Mouse (Mus musculus) intestine, postnatal 0 days (tissue): ENCODE measurements around the gene Ggnbp2. TPM values are rescaled to one million over a fixed set of nuclear protein-coding genes. Genes with fewer than 3 reads are reported as not detected.

Experiments used
- ATAC-seq: fragments of 200-750 bp; cut with Nextera tagmentation; 2 replicates; pipeline ENCODE4 v1.8.0; 2017; ENCODE audit warnings: mild to moderate bottlenecking, moderate TSS enrichment, moderate library complexity
- H3K27ac ChIP-seq: fragments of 300-500 bp; sonication (generic); 2 replicates; pipeline ENCODE4 v1.5.1; 2014; ENCODE audit warnings: mild to moderate bottlenecking, low read depth, low read length, moderate library complexity
- H3K27me3 ChIP-seq: fragments of 300-500 bp; sonication (generic); replicated peaks from 2 replicates; pipeline ENCODE4 v1.6.1; 2014; ENCODE audit warnings: low read length, mixed read lengths; ENCODE audit not compliant: control insufficient read depth, insufficient read depth
- H3K36me3 ChIP-seq: fragments of 300-500 bp; sonication (generic); 2 replicates; pipeline ENCODE4 v1.6.1; 2014; ENCODE audit warnings: mild to moderate bottlenecking, moderate library complexity; ENCODE audit not compliant: control insufficient read depth, insufficient read depth
- H3K4me1 ChIP-seq: fragments of 300-500 bp; sonication (generic); replicated peaks from 2 replicates; pipeline ENCODE4 v1.6.1; 2014; ENCODE audit warnings: antibody characterized with exemption, low read length, mixed read lengths; ENCODE audit not compliant: control insufficient read depth, insufficient read depth
- H3K4me2 ChIP-seq: fragments of 300-500 bp; sonication (generic); replicated peaks from 2 replicates; pipeline ENCODE4 v1.6.1; 2014; ENCODE audit warnings: low read depth, mild to moderate bottlenecking, moderate library complexity
- H3K4me3 ChIP-seq: fragments of 300-500 bp; sonication (generic); 2 replicates; pipeline ENCODE4 v1.5.1; 2014; ENCODE audit warnings: low read depth, low read length
- H3K9ac ChIP-seq: fragments of 300-500 bp; sonication (generic); 2 replicates; pipeline ENCODE4 v1.6.1; 2014; ENCODE audit warnings: mild to moderate bottlenecking, low read depth, low read length
- H3K9me3 ChIP-seq: fragments of 300-500 bp; sonication (generic); 2 replicates; pipeline ENCODE4 v1.6.1; 2016; ENCODE audit warnings: mixed run types; ENCODE audit not compliant: control insufficient read depth
- CTCF ChIP-seq: sonication (generic); IDR thresholded peaks from 2 replicates; pipeline ENCODE4 v1.5.1; 2016; ENCODE audit warnings: low read depth, mild to moderate bottlenecking, control low read depth, antibody characterized with exemption, moderate library complexity
- WGBS: fragments of 180-500 bp; shearing (Covaris S2); extraction: QIAGEN DNeasy Blood & Tissue Kit; methylation state at CpG from one replicate; pipeline ENCODE4 v1.1.7; 2014; 5-methylcytosine and 5-hydroxymethylcytosine counted together
- polyA plus RNA-seq: library from polyadenylated mRNA; unstranded; fragments of >200 nt; fragmentation: Nextera tagmentation; extraction: Ambion mirVana; gene quantifications from 2 replicates; pipeline ENCODE4 v1.2.1, GENCODE M21; 2015

Gene Ggnbp2
- polyA plus RNA-seq, 1 experiment from 2014 or later = 75.0 TPM

DNA sequence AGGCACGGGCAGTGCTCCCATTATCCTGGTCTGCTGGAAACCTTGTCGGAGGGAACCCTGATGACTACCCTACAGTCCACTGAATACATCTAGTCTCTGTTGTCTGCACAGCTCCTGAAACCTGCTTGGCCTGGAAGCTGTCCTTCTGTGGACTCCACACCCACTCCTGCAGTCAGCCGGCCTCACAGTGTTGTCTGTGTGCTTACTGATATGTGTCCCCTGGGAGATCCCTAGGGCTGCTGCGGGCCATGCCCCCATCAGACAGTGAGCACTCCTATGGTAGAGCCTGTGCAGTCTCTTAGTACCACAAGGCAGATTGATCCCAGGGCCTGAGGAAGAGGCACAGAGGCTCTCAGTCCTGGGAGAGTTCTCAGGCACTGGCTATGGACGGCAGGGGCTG is 48.1 kb downstream of the Ggnbp2 start:
- Histone ChIP-seq H3K27ac (no peak overlapping the region), H3K36me3 (peaks cover 32% of the 10 kb centered on the region), H3K4me2 (no peak overlapping the region), H3K9me3 (no peaks in the 10 kb centered on the region), H3K4me3 (no peak overlapping the region), H3K27me3 (no peaks in the 10 kb centered on the region), H3K4me1 (0 out of 2 replicates have a peak, but pooled peaks cover 4% of the 10 kb centered on the region), H3K9ac (no peak overlapping the region)
- WGBS = 76% methylated on average over 5 of the region's 5 CpGs
- TF ChIP-seq CTCF = no peak
- no peak for ATAC-seq

DNA sequence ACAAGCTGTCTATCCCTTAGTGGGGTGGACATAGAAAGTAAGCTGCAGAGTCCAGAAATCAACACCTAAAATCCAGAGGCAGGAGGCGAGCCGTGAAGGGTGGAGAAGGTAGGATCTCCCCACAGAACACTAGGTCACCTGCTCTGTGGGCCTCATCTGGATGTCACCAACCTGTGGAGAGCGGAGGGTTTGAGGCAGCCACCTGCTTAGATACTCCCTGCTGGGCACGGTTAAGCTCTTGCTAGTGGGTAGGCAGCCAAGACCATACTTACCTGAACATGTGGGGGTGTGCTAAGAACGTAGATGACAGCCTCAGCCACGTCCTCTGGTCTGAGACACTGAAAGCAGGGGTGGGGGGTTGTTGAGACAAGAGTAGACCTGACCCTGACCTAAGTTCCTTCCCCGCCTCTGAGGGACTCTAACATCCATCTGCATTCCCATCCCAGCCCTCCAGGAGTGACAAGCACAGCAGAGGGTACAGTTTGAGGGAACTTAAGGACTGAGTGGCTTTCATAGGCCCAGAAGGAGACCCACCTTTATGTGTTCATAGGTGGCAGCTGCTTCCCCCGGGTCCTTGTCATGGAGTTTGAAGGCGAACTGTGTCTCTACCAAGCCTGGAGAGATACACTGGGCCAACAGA is 49.4 kb downstream of the Ggnbp2 start:
- Histone ChIP-seq H3K9ac (no peak overlapping the region), H3K27ac (no peak overlapping the region), H3K27me3 (no peaks in the 10 kb centered on the region), H3K4me1 (0 out of 2 replicates have a peak, but pooled peaks cover 4% of the 10 kb centered on the region), H3K36me3 (peaks cover 32% of the 10 kb centered on the region), H3K9me3 (no peaks in the 10 kb centered on the region), H3K4me2 (no peak overlapping the region), H3K4me3 (no peak overlapping the region)
- WGBS = 89% methylated on average over 9 of the region's 9 CpGs
- TF ChIP-seq CTCF = no peak
- ATAC-seq = no peak

DNA sequence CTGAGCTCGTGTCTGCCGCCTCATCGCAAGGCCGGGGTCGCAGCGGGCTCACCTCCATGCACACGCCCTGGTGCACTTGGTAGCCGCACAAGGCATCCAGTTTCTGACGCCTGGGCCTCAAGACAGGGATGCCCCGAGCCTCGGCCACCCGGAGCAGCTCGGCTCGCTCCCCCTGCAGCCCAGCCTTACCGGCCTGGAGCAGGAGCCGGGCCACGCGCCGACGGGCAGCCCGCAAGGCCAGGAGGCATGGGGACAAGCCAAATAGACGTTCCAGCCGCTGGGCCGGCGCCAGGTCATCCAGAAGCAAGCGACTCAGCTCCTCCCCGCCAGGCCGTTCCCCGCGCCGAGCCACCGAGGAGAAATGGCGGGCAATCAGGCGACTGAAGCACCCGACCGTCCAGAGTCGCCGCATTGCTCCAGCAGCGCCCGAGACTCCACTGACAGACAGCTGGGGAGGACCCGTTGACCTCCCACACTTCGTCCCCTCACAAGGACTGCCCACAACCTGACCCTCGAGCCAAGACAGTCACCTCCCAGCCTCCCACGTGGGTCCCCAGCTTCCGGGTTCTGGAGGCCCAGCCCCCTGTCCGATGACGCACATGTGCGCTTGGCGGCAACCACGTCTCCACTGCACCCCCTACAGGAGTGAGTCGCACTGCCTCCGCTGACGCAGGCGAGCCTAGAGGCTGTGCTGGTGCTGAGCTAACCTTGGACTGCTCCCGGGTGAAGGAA is 51.5 kb downstream of the Ggnbp2 start, which contains the start of gene Mrm1:
TSS of gene Mrm1 (minus strand) at position 555 of the 732 bp plus-strand sequence.
- peak; percentile 87 for ATAC-seq
- H3K9me3 ChIP-seq = no peaks in the 10 kb centered on the region
- TF ChIP-seq CTCF = peak; percentile 97
- H3K27me3 ChIP-seq = no peaks in the 10 kb centered on the region
- peak within 1 kb of the TSS; percentile 92 for H3K27ac ChIP-seq
- H3K9ac ChIP-seq = peak within 1 kb of the TSS; percentile 74
- H3K4me3 ChIP-seq = peak within 1 kb of the TSS; percentile 76
- H3K4me1 ChIP-seq = no peaks in the 10 kb centered on the region
- peak within 1 kb of the TSS; percentile 100 for H3K4me2 ChIP-seq
- H3K36me3 ChIP-seq = peaks cover 28% of the 10 kb centered on the region
- under 1% methylated on average over 55 of the region's 55 CpGs for WGBS

DNA sequence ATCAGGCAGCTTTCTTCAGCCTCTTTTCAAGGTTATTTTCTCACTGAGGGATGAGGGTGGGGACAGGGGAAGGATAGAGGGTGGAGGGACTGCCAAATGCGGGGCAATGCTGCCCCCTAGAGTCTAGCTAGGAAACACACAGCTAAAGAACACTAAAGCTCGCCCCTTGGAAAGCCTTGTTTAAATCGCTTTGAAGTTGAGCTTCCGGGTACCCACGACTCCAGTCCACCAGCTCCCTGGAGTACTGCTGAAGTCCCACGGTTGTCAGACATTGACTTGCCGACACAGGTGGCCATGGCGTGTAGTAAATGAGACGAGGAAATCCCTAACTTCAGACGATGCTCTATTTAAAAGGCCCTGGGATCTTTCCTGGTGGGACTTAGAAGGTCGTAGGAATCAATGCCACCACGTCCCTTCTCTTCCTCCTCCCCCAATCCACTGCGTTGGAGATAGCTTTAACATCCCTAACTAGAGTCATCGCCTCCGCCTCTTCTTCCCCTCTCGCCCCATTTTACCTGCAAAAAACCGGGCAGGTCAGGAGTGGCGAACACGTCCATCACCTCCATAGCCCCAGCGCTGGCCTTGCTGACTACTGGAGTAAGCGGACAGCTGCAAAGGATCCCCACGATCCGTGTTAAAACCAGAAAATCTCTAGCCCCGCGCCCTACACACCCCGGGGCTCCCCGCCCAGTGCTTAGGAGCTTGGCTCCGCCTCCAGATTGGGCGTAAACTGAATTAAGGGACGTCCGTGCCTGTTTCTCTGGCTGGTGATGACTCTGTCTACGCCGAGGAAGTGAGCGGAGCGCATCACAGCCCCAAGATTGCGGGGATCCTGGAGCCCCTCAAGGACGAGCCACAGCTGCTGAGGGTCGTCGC is 52.3 kb downstream of the Ggnbp2 start:
- peak; percentile 56 for ATAC-seq
- H3K4me1 ChIP-seq = no peaks in the 10 kb centered on the region
- H3K9ac ChIP-seq = peak overlapping the region; percentile 74
- H3K27me3 ChIP-seq = no peaks in the 10 kb centered on the region
- H3K9me3 ChIP-seq = no peaks in the 10 kb centered on the region
- peaks cover 22% of the 10 kb centered on the region for H3K36me3 ChIP-seq
- peak overlapping the region; percentile 76 for H3K4me3 ChIP-seq
- peak overlapping the region; percentile 92 for H3K27ac ChIP-seq
- under 1% methylated on average over 39 of the region's 39 CpGs for whole genome bisulfite sequencing
- peak overlapping the region; percentile 100 for H3K4me2 ChIP-seq
- peak; percentile 86 for TF ChIP-seq CTCF

DNA sequence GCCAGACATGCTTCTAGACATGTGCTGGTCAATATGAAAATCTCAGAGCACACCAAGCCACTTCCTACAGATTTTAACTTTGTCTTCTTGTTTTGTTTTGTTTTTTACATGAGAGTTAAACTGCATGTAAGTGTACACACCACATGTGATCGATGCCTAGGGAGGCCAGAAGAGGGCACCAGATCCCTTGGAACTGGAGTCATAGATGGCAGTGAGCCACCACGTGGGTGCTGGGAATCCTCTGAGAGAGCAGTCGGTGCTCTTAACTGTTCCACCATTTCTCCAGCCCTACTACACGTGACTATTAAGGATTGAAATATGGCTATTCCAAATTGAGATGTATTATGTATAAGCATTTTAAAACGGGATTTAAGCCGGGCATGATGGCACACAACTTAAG is 53.3 kb downstream of the Ggnbp2 start:
- whole genome bisulfite sequencing = 83% methylated on average over 6 of the region's 6 CpGs
- peak; percentile 59 for TF ChIP-seq CTCF
- H3K4me3 ChIP-seq = no peak overlapping the region

More for the DNA sequence above, 53.3 kb downstream of the Ggnbp2 start:
- Histone ChIP-seq H3K36me3 (peaks cover 21% of the 10 kb centered on the region), H3K27me3 (no peaks in the 10 kb centered on the region), H3K27ac (no peak overlapping the region), H3K9ac (no peak overlapping the region), H3K4me1 (no peaks in the 10 kb centered on the region), H3K9me3 (no peaks in the 10 kb centered on the region), H3K4me2 (no peak overlapping the region)
- no peak for ATAC-seq
